19 mouse cellular contexts compared by ENCODE assay signal in the genomic region with DNA sequence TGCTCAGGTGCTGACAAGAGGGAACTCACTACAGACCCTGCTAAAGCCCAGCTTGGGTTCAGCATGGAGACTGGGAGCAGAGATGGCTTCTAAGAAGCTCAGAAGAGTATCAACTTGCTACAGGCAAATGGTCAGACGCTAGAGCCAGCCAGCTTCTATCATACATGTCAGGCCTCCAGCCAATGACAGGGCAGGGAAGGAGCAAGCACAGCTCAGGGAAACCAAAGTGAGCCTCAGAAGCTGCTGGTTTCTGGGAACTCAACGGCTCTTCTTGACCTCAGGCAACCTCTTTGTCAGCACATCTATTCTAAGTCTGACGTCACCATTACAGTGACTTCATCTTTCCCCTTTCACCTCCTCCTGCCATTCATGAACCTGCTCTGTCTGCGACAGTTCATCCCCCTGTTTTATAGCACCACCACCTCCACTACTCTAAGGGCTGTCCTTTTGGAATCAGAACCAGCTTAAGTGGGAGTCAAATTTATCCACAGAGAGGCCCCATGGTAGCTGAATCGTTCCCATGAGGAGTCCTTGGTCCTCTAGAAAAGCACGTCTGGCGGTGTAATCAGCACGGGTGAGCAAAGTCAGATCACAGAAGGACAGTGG.
DNase-seq lines count a peak whose midpoint lies in the region; ATAC-seq and TF ChIP-seq lines count a peak whose summit lies in the region.
"Had no signal": no experiment of that assay in that cellular context is flagged by ENCODE, and none has a peak within 500 bp of the region (broad histone marks: within the 10 kb centered on the region; RNA-seq: fewer than 3 reads in every experiment).

No protein-coding gene starts in this region.

- no peak overlapping the region for H3K4me2 ChIP-seq in heart, embryonic 12.5 days
- no peak overlapping the region for H3K4me2 ChIP-seq in midbrain, embryonic 11.5 days
- H3K4me2 ChIP-seq in midbrain, embryonic 16.5 days (ENCODE audit: low read length) = no peak overlapping the region
- H3K4me2 ChIP-seq in heart, embryonic 15.5 days = no peak overlapping the region
- H3K4me2 ChIP-seq: embryonic facial prominence, embryonic 12.5 days; limb, embryonic 15.5 days had no signal

- H3K27ac ChIP-seq in heart, embryonic 12.5 days (ENCODE audit: poor library complexity, severe bottlenecking) = no peak overlapping the region
- H3K27ac ChIP-seq in midbrain, embryonic 11.5 days (ENCODE audit: low read depth, low read length) = no peak overlapping the region
- H3K27ac ChIP-seq in midbrain, embryonic 16.5 days (ENCODE audit: low read length) = no peak overlapping the region
- peak overlapping the region; percentile 34; the same call in 1 of the 2 replicates for H3K27ac ChIP-seq in heart, embryonic 15.5 days
- no peak overlapping the region for H3K27ac ChIP-seq in thymus, adult 2 months (ENCODE audit: control insufficient read depth, insufficient read depth, low read length)
- H3K27ac ChIP-seq: embryonic facial prominence, embryonic 12.5 days; limb, embryonic 15.5 days; macrophage had no signal

- DNase-seq in heart, adult 11 months = peak; percentile 94
- DNase-seq in midbrain, embryonic 11.5 days (ENCODE audit: low spot score, missing footprints) = peak; percentile 39
- DNase-seq in thymus, adult 2 months = no peak
- no peak for DNase-seq in cerebellum, adult 11-12 months
- DNase-seq: B cell, adult 2 months; cerebellum, postnatal 25 days; gastrocnemius, postnatal 14 days; kidney, adult 18-20 months; kidney, postnatal 36 days; liver, postnatal 0 days; right cerebral cortex, adult 18-20 months had no signal

- TF ChIP-seq POLR2A in thymus, adult 2 months (IDR thresholded peaks at IDR 0.05; ENCODE audit: control insufficient read depth, extremely low read depth, insufficient read depth, low read length, poor library complexity) = no peak

- no peaks in the 10 kb centered on the region for H3K36me3 ChIP-seq in heart, embryonic 12.5 days
- no peaks in the 10 kb centered on the region for H3K36me3 ChIP-seq in midbrain, embryonic 11.5 days (ENCODE audit: control insufficient read depth, insufficient read depth, low read length)
- no peaks in the 10 kb centered on the region for H3K36me3 ChIP-seq in midbrain, embryonic 16.5 days (ENCODE audit: control insufficient read depth, insufficient read depth, low read length)
- no peaks in the 10 kb centered on the region for H3K36me3 ChIP-seq in heart, embryonic 15.5 days
- no peaks in the 10 kb centered on the region for H3K36me3 ChIP-seq in thymus, adult 2 months (ENCODE audit: control insufficient read depth, insufficient read depth, low read length)
- H3K36me3 ChIP-seq: embryonic facial prominence, embryonic 12.5 days; limb, embryonic 15.5 days had no signal

- 23% methylated on average over 8 of the region's 8 CpGs for WGBS in heart, embryonic 12.5 days
- WGBS in midbrain, embryonic 11.5 days = 72% methylated on average over 8 of the region's 8 CpGs
- 58% methylated on average over 8 of the region's 8 CpGs for WGBS in midbrain, embryonic 16.5 days
- 26% methylated on average over 8 of the region's 8 CpGs for WGBS in heart, embryonic 15.5 days
- WGBS in thymus, adult 2 months = 76% methylated on average over 8 of the region's 8 CpGs

- H3K4me1 ChIP-seq in heart, embryonic 12.5 days (replicated peaks) = peaks cover 31% of the 10 kb centered on the region
- H3K4me1 ChIP-seq in midbrain, embryonic 11.5 days (ENCODE audit: control insufficient read depth, insufficient read depth, low read length) = peaks cover 1% of the 10 kb centered on the region; the same call in 1 of the 2 replicates
- H3K4me1 ChIP-seq in midbrain, embryonic 16.5 days (ENCODE audit: control insufficient read depth, insufficient read depth, low read length) = peaks cover 6% of the 10 kb centered on the region
- H3K4me1 ChIP-seq in heart, embryonic 15.5 days (replicated peaks) = peaks cover 17% of the 10 kb centered on the region
- no peaks in the 10 kb centered on the region for H3K4me1 ChIP-seq in thymus, adult 2 months (replicated peaks; ENCODE audit: control insufficient read depth, insufficient read depth, low read length)
- H3K4me1 ChIP-seq: embryonic facial prominence, embryonic 12.5 days; limb, embryonic 15.5 days had no signal

- TF ChIP-seq CTCF in thymus, adult 2 months (IDR thresholded peaks at IDR 0.05; ENCODE audit: borderline replicate concordance, control insufficient read depth, extremely low read depth, insufficient read depth, low read length, poor library complexity) = no peak

- no peaks in the 10 kb centered on the region for H3K27me3 ChIP-seq in heart, embryonic 12.5 days (replicated peaks)
- H3K27me3 ChIP-seq in midbrain, embryonic 11.5 days (ENCODE audit: control insufficient read depth, insufficient read depth, low read length) = no peaks in the 10 kb centered on the region
- no peaks in the 10 kb centered on the region for H3K27me3 ChIP-seq in midbrain, embryonic 16.5 days (ENCODE audit: control insufficient read depth, insufficient read depth, low read depth, low read length)
- H3K27me3 ChIP-seq in heart, embryonic 15.5 days = no peaks in the 10 kb centered on the region
- no peaks in the 10 kb centered on the region for H3K27me3 ChIP-seq in thymus, adult 2 months (ENCODE audit: control insufficient read depth, insufficient read depth, low read length)
- H3K27me3 ChIP-seq: embryonic facial prominence, embryonic 12.5 days; limb, embryonic 15.5 days had no signal

- no peak overlapping the region for H3K4me3 ChIP-seq in heart, embryonic 12.5 days
- no peak overlapping the region for H3K4me3 ChIP-seq in midbrain, embryonic 11.5 days (ENCODE audit: low read depth, low read length)
- H3K4me3 ChIP-seq in midbrain, embryonic 16.5 days (ENCODE audit: low read depth, low read length) = no peak overlapping the region
- no peak overlapping the region for H3K4me3 ChIP-seq in heart, embryonic 15.5 days
- no peak overlapping the region for H3K4me3 ChIP-seq in thymus, adult 2 months (ENCODE audit: control insufficient read depth, insufficient read depth, low read length)
- H3K4me3 ChIP-seq: embryonic facial prominence, embryonic 12.5 days; limb, embryonic 15.5 days had no signal

- H3K9me3 ChIP-seq in heart, embryonic 12.5 days (replicated peaks) = peaks cover 16% of the 10 kb centered on the region
- no peaks in the 10 kb centered on the region; the same call in 1 of the 2 replicates for H3K9me3 ChIP-seq in midbrain, embryonic 11.5 days (ENCODE audit: control insufficient read depth, low read length)
- no peaks in the 10 kb centered on the region for H3K9me3 ChIP-seq in midbrain, embryonic 16.5 days (replicated peaks; ENCODE audit: control insufficient read depth, low read length, poor library complexity, severe bottlenecking)
- H3K9me3 ChIP-seq in heart, embryonic 15.5 days (replicated peaks) = no peaks in the 10 kb centered on the region
- H3K9me3 ChIP-seq: embryonic facial prominence, embryonic 12.5 days; limb, embryonic 15.5 days had no signal

- no peak overlapping the region for H3K9ac ChIP-seq in heart, embryonic 12.5 days
- no peak overlapping the region for H3K9ac ChIP-seq in midbrain, embryonic 11.5 days (ENCODE audit: low read length)
- no peak overlapping the region for H3K9ac ChIP-seq in midbrain, embryonic 16.5 days (ENCODE audit: low read depth, low read length)
- H3K9ac ChIP-seq in heart, embryonic 15.5 days = no peak overlapping the region
- H3K9ac ChIP-seq: embryonic facial prominence, embryonic 12.5 days; limb, embryonic 15.5 days; liver, postnatal 0 days had no signal

- no peak for ATAC-seq in heart, embryonic 12.5 days (ENCODE audit: insufficient number of reproducible peaks, low FRiP score)
- ATAC-seq in midbrain, embryonic 11.5 days (ENCODE audit: low FRiP score) = no peak
- ATAC-seq in midbrain, embryonic 16.5 days = no peak
- ATAC-seq in heart, embryonic 15.5 days (replicated peaks; ENCODE audit: insufficient number of reproducible peaks, insufficient read depth, low FRiP score, low read depth) = peak; percentile 61; the same call in 1 of the 2 replicates
- no peak for ATAC-seq in megakaryocyte progenitor cell, adult 5-6 weeks (replicated peaks; ENCODE audit: poor library complexity)
- ATAC-seq: forebrain, embryonic 16.5 days; liver, postnatal 0 days had no signal

Comparison
In these comparisons a context has a peak if more than half of its experiments do, and no peak if none do; other contexts are left out.
1. DNase-seq: peak in heart, adult 11 months (single experiment) and midbrain, embryonic 11.5 days (single experiment); none in thymus, adult 2 months (single experiment) and cerebellum, adult 11-12 months (single experiment).